Mouse (Mus musculus) B cell, adult 2 months (primary cell): ENCODE measurements around the gene Nup98.
A peak's percentile ranks its signal among the peaks of the same experiment; 100 is the strongest.

Source experiments
- DNase-seq, 2 experiments: peaks; one replicate each; pipeline ENCODE4 v3.0.0; 2022

The Nup98 gene

DNA sequence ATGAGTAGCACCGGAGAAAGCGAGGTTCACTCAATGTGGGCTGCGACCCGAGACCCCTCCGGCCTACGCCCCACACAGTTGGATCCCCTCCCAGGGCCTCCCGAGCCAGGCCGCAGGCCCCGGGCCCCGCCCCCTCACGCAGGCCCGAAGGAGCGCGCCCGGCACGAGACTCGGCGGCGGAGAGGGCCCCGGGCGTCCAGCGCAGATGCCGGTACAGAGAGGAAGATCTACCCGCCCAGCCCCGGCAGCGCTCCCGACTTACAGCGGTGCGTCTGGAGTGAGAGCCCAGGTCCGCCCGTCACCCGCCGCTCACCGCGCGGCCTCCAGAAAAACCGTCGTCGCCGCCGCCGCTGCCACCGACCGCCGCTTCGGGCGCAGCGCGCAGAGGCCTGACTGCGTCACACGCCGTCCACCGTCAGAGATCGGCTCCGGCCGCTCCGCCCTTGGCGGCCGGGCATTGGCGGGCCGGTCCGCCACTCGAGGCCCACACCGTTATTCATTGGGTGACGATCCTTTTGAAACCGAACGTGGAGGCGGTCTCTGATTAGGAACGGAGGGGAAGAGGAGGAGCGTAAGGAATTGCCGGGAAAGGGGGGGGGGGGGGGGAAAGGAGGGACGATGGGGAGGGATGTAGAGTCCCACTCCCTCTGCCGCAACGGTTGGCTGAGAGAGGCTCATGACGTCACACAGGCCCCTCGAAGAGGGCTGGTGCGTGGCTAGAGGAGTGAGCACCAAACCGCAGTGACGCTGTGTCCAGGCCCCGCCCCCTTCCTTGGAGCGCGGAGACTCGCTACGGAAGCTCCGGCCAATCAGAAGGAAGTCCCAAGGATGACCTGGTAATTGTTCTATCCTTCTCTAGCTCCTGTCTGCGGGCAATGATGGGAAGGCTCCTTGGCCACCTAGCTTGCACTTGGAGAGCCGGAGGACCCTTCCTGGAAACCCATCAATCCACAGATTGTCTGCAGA is at the start of gene Nup98, which contains the start of gene Pgap2:
Nup98 (minus strand) TSS at position 421 of the 966 bp plus-strand sequence.
Pgap2 (plus strand) TSS at position 453 of the 966 bp plus-strand sequence.
- DNase-seq = peak; percentile 99

DNA sequence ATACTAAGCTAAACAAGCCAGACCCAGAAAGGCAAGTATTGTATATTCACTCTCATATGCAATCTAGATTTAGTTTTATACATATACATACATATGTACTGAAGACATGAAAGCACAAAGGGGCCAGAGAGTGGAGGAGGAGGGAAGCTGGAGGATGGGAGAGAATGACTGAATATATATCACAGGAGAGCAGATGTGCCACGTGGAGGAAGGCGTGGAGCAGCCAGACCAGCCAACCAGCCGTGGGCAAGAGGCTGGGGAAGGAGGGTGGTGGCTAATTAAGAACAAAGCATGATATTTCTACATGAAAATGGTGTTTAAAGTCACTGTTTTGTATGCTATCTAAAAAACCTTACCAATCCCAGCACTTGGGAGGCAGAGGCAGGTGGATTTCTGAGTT is 48.8 kb upstream of the Nup98 start:
- DNase-seq = no peak

DNA sequence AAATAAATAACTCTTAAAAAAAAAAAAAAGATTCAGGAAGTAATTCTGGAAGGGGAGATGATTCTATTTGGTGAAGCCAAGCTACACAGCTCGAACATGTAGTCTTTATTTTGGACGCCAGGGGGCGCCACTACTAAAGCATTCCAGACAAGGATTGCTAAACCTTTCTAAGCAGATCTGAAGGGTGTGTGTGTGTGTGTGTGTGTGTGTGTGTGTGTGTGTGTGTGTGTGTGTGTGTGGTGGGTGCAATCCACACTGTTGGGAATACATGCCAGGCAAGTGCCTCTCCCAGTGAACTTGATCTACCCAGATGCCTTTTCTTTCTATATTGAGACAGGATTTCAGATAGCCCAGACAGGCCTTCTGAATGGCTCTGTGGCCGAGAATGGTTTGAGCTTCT is 48.2 kb upstream of the Nup98 start:
- peak; percentile 89 to 92 for DNase-seq

DNA sequence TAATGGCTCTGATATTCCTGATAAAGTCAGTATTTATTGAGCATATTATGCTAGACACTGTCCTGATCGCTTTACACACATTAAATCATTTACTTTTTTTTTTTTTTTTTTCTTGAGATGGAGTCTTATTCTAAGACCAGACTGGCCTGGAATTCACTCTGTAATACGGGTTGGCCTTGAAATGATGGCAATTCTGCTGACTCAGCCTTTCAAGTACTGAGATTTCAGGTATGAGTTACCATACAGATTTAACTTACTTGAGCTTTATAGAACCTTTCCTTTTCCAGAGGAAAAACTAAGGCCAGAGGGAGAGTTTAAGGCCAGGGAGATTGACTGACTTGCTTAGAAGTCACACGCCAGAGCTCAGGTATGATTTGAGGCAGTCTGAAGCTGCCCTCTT is 46.7 kb upstream of the Nup98 start:
- DNase-seq = no peak

GRCm38 (mm10) chr7:102255954-102256353 is 46.0 kb upstream of the Nup98 start, which contains the start of gene Rhog:
TSS of gene Rhog (minus strand) at chr7:102256054.
- no peak for DNase-seq

- DNase-seq = no peak
These were observed 43.7 kb upstream of the Nup98 start for GRCm38 (mm10) chr7:102253631-102254030.

- peak; percentile 94 to 95 for DNase-seq
These were observed 40.7 kb upstream of the Nup98 start for GRCm38 (mm10) chr7:102250631-102251214.

DNA sequence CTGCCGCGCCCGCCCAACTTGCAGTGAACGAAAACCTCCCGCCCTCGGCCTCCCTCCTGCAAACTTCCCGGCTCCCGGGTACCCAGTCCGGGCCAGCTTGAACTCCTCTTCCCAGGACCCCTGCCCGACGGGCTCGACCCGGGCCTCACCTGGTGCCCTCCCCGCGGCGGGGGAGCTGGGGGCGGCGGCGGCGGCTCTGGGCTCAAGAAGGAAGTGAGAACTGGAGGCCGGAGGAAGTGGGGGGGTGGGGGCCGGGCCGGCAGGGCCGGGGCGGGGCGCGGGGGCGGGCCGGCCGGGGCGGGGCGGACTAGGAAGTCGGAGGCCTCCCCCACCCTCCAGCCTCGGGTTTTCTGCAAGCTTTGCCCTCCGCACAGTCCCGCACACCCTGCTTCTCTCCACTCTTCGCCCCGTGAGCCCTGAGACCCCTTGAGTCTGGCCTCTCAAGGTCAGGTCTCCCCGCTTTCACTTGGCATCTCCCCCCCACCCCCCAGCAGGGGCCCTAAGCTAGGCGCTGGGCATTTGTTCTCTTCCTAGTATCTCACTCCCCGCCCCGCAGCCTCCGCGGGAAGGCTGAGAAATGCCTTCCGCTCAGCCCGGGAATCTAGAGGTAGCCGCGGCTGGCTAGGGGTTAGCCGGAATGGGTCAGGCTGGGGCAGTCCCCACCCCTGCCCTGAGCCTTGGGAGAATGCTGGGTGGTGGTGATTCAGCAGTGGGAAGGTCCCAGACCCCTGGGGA is 40.1 kb upstream of the Nup98 start:
- DNase-seq = peak; percentile 84

GRCm38 (mm10) chr7:102249531-102249895 is 39.5 kb upstream of the Nup98 start:
- DNase-seq = peak; percentile 73 to 75

DNA sequence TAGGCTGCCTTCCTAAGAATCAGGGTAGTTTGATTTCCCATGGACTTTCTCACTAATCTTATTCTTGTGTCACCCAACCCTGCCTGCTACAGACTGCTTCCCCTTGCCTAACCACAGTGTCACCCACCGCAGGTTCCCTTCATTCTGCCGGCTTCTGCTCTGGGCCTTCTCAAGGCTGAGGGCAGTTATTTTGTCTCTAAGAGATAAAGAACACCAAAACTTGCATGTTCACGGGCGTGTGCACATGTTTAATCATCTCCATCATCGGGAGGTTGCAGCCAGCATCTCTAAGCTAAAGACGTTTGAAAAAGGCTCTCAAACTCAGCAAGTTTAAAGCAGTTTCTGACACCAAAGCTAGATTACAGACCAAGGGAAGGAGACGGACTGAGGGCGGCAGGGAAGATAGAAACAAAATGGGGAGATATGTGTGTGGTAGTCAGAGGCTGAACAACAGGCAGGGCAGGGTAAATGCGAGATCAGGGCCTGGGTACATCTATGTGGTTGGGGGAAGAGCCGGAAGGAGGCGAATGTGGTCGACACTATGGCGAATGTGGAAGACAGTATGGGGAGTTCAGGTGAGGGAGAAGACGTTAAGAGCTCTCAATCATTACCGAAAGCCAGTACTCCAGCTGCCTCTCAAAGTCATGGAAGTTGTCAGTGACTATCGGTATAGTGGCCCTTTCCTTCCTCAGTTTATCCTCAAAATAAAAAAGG is 38.9 kb upstream of the Nup98 start:
- DNase-seq = peak; percentile 65 to 72

- no peak for DNase-seq
These were observed 37.2 kb upstream of the Nup98 start for GRCm38 (mm10) chr7:102246956-102247797.

DNA sequence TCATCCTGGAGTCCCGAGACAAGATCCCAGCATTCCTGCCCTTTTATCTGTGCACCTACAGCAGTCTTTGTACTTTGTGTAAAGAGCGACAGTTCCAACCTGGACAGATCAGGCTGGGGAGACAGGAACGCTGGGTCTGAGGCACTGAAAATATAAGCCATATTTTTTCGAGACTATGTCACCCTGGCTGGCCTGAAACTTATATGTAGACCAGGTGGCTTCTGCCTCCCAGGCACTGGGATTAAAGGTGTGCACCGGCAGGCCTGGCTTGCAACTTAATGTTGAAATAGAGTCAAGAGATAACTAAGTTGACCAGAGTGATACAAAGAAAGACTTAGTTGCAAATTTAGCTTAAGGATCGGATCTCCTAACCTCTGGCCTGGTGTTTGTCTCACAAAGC is 36.3 kb upstream of the Nup98 start:
- no peak for DNase-seq

DNA sequence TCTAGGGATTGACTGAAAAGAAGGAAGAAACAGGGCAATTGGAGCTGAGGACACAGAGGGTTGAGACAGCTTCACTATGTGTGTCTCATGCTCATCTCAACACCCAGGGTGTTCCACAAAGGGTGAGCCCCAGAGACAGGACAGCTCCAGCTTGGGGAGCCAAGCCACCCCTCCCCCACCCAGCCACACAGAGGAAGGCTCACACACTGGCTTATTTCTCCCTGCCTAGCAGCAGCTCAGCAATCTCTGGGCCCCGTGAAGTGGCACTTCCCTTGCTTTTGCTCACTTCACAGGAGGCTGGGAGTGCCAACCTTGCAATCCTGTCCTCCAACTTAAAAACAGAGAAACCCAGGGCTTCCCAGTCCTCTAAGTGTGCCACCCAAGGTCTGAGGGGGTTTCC is 35.8 kb upstream of the Nup98 start:
- peak; percentile 30 to 31 for DNase-seq

DNA sequence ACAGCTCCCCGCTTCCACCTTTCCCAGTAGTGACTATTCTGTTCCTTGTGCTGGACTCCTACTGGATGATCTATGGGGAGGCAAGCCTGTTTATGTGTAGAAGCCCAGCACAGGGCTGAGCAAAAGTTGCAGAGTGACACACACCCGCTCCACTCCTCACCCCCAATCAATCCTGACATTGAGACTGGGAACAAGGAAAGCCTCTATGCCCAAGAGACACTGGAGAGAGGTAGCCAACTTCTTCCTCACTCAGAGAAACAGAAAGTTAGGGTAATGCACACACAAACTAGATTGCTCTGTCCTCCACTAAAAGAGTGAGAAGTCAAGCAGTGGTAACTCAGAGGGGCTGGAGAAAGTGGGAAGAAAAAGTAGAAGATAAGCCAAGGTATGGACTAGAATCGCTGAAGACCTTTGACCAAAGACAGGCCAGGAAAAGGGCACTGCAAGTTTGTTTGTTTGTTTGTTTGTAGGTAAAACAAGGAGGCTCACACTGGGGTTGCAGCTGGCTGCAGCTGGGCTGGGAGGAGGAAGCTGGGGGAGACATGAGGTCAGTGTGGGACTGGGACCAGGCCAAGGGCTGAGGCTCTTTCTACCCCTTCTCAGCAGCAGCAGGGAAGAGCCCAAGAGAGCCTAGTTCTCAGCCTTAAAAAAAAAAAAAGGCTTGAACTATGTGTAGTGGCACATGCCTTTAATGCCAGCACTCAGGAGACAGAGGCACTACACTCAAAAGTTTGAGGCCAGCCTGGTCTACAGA is 35.0 kb upstream of the Nup98 start:
- DNase-seq = no peak

- DNase-seq = peak; percentile 37 to 55
These were observed 33.9 kb upstream of the Nup98 start for GRCm38 (mm10) chr7:102243870-102244269.

DNA sequence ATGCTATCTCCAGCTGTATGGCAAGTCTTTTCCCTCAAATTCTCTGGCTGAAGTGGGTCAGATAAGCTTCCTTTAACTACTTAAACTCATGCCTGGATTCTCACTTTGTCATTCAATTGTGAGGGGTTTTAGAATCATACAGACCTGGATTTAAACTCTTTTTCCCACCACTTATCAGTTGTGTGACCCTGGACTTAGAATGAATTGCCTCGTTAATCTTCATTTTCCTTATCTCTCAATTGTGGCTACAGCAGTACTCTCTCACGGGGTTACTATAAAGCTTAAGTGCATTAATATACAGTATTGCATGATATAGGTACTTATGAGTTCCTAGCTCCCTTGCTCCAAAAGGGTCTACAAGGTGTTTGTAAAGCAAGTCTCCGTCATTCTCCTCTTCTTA is 32.9 kb upstream of the Nup98 start:
- no peak for DNase-seq

DNA sequence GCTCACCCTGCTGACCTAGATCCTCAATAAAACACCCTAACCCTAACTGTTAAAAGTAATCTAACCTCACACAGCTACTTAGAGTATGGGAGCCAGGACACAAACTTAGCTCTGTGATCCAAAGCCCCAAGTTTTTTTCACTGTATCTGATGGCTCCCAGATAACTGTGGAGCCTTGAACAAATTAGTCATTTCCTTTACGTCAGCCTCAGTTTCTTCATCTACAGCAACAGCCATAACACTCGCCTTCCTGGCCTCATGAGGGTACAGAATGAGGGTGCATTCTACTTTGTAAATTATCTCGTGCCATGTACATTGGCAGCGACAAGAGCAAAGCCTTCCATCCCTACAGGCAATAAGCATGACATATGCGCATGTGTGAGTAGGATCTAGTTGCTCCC is 32.4 kb upstream of the Nup98 start:
- DNase-seq = no peak

DNA sequence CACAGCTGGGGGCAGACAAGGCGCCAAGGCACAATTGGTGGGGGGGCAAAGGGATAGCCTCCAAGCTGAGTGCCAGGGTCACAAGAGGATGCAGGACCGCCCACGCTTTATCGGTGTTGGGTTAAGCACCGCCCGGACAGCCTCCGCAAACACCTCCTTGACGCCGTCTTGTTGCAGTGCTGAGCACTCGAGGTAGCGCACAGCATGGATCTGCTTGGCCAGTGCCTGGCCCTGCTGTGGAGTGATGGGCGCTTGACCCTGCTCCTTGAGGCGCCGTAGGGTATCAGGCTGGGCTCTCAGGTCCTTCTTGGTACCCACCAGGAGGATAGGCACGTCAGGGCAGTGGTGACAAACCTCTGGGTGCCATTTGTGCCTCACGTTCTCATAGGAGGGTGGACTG is 29.6 kb upstream of the Nup98 start:
- DNase-seq = no peak

DNA sequence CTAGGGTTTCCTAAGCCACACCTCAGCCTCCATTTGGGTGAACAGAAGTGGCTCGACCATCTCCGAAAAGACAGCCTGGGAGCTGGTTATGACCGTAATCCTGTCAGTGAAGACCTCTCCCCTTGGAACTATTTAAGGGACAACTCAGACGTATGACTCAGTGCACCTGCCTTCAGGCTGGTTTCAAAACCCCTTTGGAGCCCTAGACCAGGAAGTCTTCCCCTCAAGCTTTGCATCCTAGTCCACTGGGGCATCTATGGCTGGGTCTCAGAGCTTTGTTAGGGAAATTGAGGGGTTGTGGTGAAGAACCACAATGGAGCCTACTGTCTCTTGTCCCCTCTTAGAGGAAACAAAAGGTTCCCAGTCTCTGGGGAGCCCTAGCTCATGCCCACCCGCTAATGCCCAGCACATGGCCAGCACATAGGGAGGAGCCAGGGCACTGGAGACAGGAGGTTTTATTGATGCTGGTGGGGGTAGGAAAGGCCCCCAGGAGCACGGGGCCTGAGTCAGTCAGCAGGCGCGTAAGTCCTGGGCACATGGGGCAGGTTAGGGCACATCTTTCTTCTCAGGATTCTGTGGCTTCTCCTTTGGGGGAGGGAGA is 28.8 kb upstream of the Nup98 start:
- no peak for DNase-seq

DNA sequence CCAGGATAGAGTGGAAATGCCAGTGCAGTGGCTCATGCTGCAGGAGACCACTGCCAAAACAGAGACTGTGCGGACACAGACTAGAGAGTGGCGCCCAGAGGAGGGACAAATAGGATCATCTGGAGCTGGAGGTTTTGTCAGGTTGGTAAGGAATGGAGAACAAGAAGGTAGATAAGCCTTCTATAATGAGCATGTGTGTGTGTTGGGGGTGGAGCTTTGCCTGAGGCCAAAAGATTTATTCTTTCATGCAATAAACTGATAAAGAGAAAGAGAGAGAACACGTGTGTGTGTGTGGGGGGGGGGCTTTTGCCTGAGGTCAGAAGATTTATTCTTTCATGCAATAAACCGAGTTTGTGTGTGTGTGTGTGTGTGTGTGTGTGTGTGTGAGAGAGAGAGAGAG is 23.1 kb upstream of the Nup98 start:
- DNase-seq = no peak

DNA sequence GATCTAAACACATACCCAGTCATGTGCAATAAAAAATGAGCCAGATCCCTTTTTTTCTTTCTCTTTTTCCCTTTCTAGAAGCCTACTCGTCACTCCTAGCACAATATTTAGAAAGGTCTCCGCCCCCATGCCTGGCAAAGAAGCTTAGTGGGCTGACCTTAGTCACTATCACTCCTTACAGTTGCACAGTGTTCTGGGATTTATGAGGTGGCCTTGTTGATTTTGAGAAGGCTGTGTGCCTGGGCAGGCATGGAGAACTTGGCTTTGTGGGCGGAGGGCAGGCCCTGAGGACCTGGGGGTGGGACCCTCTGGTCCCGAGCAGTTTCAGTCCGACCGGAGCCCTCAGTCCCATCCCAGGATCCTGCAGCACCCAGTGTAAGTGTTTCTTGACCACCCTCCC is 19.8 kb upstream of the Nup98 start:
- DNase-seq = no peak
